Mouse (Mus musculus): ENCODE measurements around the gene Dgat2. TPM values are rescaled to one million over a fixed set of nuclear protein-coding genes. Genes with fewer than 3 reads are reported as not detected.

Dgat2 gene
- polyA plus RNA-seq, 1 experiment from 2014 or later: 137 TPM

DNA sequence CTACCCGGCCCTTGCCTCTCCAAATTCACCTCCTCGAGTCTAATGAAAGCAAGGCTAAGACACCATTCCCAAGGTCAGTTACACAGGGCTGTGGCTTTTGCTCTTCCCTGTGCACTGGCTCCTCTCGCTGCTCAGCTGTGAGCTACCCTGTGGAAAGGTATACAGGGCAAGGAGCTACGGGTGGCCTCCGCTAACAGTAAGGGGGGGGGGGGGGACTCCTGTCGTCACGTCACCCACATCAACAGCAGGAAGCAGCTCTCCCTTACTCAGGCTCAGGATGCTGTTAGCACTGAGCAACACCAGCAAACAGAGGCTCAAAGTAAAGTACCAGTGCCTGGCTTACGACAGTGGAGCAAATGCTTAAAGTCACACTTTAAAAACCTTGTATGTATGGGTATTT, 29.8 kb downstream of the Dgat2 start:
- H3K4me3 ChIP-seq (replicated peaks): no peak overlapping the region
- H3K27me3 ChIP-seq: no peaks in the 10 kb centered on the region
- no peak overlapping the region for H3K9ac ChIP-seq
- ATAC-seq (ENCODE audit: insufficient read depth): no peak
- peaks cover 45% of the 10 kb centered on the region for H3K4me1 ChIP-seq (replicated peaks)
- H3K27ac ChIP-seq (replicated peaks): no peak overlapping the region
- no peaks in the 10 kb centered on the region for H3K9me3 ChIP-seq (replicated peaks)
- H3K4me2 ChIP-seq: no peak overlapping the region
- H3K36me3 ChIP-seq (replicated peaks): 0 out of 2 replicates have a peak, but pooled peaks cover 11% of the 10 kb centered on the region
- 66% methylated on average over 8 of the region's 8 CpGs for WGBS (ENCODE audit: insufficient replicate concordance)

DNA sequence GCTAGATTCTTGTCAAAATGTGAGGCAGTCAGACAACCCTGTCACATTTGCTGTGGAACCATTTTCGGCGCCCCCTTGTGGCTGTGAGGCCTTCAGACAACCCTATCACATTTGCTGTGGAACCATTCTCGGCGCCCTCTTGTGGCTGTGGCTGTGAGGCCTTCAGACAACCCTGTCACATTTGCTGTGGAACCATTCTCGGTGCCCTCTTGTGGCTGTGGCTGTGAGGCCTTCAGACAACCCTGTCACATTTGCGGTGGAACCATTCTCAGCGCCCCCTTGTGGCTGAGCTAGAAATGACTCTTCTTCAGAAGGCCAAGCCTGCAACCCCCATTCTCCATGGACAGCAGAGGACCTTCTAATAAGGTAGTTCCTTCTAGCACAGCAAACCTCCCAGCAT, 31.2 kb downstream of the Dgat2 start:
- Histone ChIP-seq H3K9ac (no peak overlapping the region), H3K27ac (replicated peaks) (no peak overlapping the region), H3K36me3 (replicated peaks) (no peaks in the 10 kb centered on the region), H3K4me2 (no peak overlapping the region), H3K27me3 (no peaks in the 10 kb centered on the region), H3K4me3 (replicated peaks) (no peak overlapping the region), H3K4me1 (replicated peaks) (peaks cover 31% of the 10 kb centered on the region), H3K9me3 (replicated peaks) (no peaks in the 10 kb centered on the region)
- 4% methylated on average over 7 of the region's 7 CpGs for WGBS (ENCODE audit: insufficient replicate concordance)
- peak; percentile 56; the same call in 1 of the 2 replicates for ATAC-seq (ENCODE audit: insufficient read depth)

DNA sequence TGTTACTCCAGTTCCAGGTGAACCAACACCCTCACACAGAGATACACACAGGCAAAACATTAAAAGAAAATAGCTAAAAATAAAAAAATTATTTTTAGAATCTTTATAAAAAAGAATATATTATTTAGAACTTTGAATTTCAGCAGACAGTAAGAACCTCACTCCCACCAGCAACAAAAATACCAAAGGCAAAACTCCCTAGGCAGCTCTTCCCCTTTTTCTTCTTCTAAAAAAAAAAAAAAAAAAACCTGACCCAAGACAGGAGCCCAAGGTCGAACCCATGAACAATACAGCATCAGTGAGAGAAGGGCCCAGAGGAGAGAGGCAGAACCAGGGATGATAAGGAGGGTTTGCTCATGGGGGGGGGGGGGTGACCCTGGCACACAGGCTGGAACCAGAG, 33.5 kb downstream of the Dgat2 start:
- Histone ChIP-seq H3K36me3 (replicated peaks) (no peaks in the 10 kb centered on the region), H3K4me3 (replicated peaks) (no peak overlapping the region), H3K27ac (replicated peaks) (no peak overlapping the region), H3K27me3 (no peaks in the 10 kb centered on the region), H3K4me2 (no peak overlapping the region), H3K9me3 (replicated peaks) (no peaks in the 10 kb centered on the region), H3K4me1 (replicated peaks) (peaks cover 24% of the 10 kb centered on the region), H3K9ac (no peak overlapping the region)
- ATAC-seq (ENCODE audit: insufficient read depth): no peak
- 7% methylated on average over 1 of the region's 1 CpGs for WGBS (ENCODE audit: insufficient replicate concordance)

DNA sequence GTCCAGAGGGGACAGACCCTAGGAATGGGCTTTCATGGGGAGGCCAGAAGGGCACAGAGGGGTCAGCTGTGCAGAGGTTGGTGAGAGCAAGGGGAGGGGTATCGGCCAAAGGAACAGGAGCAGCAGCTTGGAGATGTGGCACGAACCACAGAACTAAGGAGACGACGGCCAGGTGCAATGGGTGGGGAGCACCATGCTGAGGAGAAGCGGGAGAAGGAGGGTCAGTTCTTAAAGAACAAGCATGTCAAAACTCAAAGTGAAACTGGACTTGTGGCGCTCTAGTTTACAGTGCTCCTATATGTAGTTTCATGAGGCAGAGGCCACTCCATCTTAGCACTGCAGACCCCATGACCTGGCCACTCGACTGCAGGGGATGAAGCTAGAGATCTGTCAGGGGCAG, 35.0 kb downstream of the Dgat2 start:
- Histone ChIP-seq H3K36me3 (replicated peaks) (no peaks in the 10 kb centered on the region), H3K4me1 (replicated peaks) (peaks cover 16% of the 10 kb centered on the region), H3K9me3 (replicated peaks) (no peaks in the 10 kb centered on the region), H3K27ac (replicated peaks) (no peak overlapping the region), H3K9ac (no peak overlapping the region), H3K4me2 (no peak overlapping the region), H3K27me3 (no peaks in the 10 kb centered on the region), H3K4me3 (replicated peaks) (no peak overlapping the region)
- no peak for ATAC-seq (ENCODE audit: insufficient read depth)
- 65% methylated on average over 7 of the region's 7 CpGs for WGBS (ENCODE audit: insufficient replicate concordance)

DNA sequence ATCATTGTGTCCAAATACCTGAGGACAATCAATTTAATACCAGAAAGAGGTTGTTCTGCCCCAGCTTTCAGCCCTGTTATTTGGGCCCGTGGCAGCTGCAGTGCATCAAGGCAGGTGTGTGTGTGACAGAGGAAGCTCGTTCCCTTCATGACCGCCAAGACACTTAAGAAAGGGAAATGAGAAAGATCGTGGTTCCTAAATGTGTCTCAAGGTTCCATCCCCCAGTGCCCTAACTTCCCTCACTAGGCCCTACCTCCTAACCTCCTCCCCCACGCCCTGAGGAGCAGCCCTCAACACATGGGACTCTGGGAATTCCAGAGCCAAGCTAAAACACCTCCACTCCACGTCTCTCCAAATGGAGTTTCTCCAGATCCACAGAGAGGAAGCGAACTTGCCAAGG, 35.6 kb downstream of the Dgat2 start:
- Histone ChIP-seq H3K9ac (no peak overlapping the region), H3K4me2 (no peak overlapping the region), H3K4me1 (replicated peaks) (peaks cover 22% of the 10 kb centered on the region), H3K27me3 (no peaks in the 10 kb centered on the region), H3K9me3 (replicated peaks) (no peaks in the 10 kb centered on the region), H3K27ac (replicated peaks) (0 out of 2 replicates have a peak overlapping the region, but pooled peaks have one; percentile 29), H3K4me3 (replicated peaks) (no peak overlapping the region), H3K36me3 (replicated peaks) (no peaks in the 10 kb centered on the region)
- ATAC-seq (ENCODE audit: insufficient read depth): no peak
- WGBS (ENCODE audit: insufficient replicate concordance): 31% methylated on average over 7 of the region's 7 CpGs

- H3K36me3 ChIP-seq (replicated peaks): no peaks in the 10 kb centered on the region
- H3K9ac ChIP-seq: no peak overlapping the region
- WGBS (ENCODE audit: insufficient replicate concordance): 22% methylated on average over 7 of the region's 7 CpGs
- no peak for ATAC-seq (ENCODE audit: insufficient read depth)
- no peak overlapping the region for H3K4me3 ChIP-seq (replicated peaks)
- H3K9me3 ChIP-seq (replicated peaks): no peaks in the 10 kb centered on the region
- no peaks in the 10 kb centered on the region for H3K27me3 ChIP-seq
- H3K27ac ChIP-seq (replicated peaks): peak overlapping the region; percentile 51; the same call in 1 of the 2 replicates
- H3K4me2 ChIP-seq: no peak overlapping the region; the same call in 1 of the 2 replicates
- peaks cover 31% of the 10 kb centered on the region for H3K4me1 ChIP-seq (replicated peaks)
Observed at GRCm38 (mm10) chr7:99146011-99146410, 36.5 kb downstream of the Dgat2 start.

DNA sequence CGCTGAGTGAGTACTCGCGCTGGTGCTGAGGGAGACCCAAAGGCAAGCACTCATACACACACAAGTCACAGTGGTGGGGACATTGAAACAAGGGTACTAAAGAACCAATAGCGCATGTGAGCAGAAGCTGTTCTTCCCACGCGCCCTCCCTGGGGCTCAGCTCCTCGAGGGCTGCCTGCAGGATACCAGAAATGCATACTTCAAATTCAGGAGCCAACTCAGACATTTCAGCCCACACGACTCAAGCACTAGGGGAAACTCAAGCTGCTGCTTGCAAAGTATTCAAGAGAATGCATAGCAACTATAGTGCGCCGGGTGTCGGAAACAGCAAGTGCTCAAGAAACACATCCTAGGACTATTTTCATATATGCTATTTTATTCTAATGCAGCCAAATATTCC, 37.9 kb downstream of the Dgat2 start:
- no peaks in the 10 kb centered on the region for H3K9me3 ChIP-seq (replicated peaks)
- no peak overlapping the region for H3K4me2 ChIP-seq
- no peaks in the 10 kb centered on the region for H3K36me3 ChIP-seq (replicated peaks)
- ATAC-seq (ENCODE audit: insufficient read depth): no peak
- WGBS (ENCODE audit: insufficient replicate concordance): 65% methylated on average over 11 of the region's 11 CpGs
- no peak overlapping the region for H3K27ac ChIP-seq (replicated peaks)
- H3K9ac ChIP-seq: no peak overlapping the region
- H3K27me3 ChIP-seq: no peaks in the 10 kb centered on the region
- peaks cover 39% of the 10 kb centered on the region for H3K4me1 ChIP-seq (replicated peaks)
- H3K4me3 ChIP-seq (replicated peaks): no peak overlapping the region

DNA sequence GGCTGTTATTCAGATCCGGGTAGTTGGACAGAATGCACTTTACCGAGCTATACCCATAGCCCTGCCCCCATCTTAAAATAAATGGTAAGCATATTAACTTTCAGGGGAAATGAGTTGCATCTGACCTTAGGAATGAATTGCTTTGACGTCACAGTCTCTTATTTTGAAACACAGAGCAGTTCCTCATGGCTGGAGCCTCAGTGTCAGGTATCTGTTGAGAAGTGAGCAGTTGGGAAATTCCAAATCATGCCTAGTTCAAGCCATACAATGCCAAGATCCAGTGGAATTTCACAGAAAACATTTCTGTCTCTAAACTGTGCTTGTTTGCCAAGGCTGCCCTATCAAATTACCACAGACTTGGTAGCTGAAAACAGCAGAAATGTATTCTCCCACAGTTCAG, 39.3 kb downstream of the Dgat2 start:
- no peak for ATAC-seq (ENCODE audit: insufficient read depth)
- H3K27ac ChIP-seq (replicated peaks): no peak overlapping the region
- H3K9ac ChIP-seq: no peak overlapping the region
- no peak overlapping the region for H3K4me3 ChIP-seq (replicated peaks)
- H3K27me3 ChIP-seq: no peaks in the 10 kb centered on the region
- 42% methylated on average over 3 of the region's 3 CpGs for WGBS (ENCODE audit: insufficient replicate concordance)
- no peak overlapping the region for H3K4me2 ChIP-seq
- H3K36me3 ChIP-seq (replicated peaks): no peaks in the 10 kb centered on the region
- H3K9me3 ChIP-seq (replicated peaks): no peaks in the 10 kb centered on the region
- H3K4me1 ChIP-seq (replicated peaks): peaks cover 50% of the 10 kb centered on the region

DNA sequence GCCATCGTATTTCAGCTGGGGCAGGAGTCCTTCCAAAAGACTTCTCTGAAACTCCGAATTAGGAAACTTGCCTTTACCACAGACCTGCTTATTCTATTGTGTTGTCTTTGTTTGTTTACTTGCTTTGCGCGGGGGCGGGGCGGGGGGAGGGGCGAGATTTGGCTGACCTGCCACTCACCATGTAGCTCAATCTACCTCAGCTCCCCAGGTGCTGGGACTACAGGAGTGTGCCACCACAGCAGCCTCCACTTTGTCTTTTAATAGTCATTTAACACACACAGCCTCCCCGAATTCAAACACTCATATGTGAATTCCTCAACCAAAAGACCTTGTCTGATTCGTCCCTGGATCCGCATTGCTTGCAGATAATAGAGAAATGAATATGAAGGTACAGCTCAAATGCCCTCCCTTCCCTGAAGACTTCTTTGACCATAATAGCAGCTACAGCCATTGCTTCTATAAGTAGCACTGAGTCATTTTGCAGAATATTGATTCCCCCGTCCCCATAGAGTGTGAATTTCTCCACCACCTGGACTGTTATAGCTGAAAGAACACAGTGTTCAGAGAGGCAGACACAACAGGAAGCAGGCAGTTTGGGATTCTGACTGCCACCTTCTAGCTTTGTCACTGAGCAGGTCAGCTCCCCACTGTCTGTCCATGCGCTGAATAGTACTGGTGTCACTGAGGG, 40.5 kb downstream of the Dgat2 start:
- Histone ChIP-seq H3K4me1 (replicated peaks) (peaks cover 50% of the 10 kb centered on the region), H3K4me3 (replicated peaks) (peak overlapping the region; percentile 86), H3K27ac (replicated peaks) (no peak overlapping the region), H3K36me3 (replicated peaks) (no peaks in the 10 kb centered on the region), H3K9ac (no peak overlapping the region), H3K4me2 (peak overlapping the region; percentile 92), H3K9me3 (replicated peaks) (no peaks in the 10 kb centered on the region), H3K27me3 (no peaks in the 10 kb centered on the region)
- no peak for ATAC-seq (ENCODE audit: insufficient read depth)
- WGBS (ENCODE audit: insufficient replicate concordance): 30% methylated on average over 12 of the region's 12 CpGs

DNA sequence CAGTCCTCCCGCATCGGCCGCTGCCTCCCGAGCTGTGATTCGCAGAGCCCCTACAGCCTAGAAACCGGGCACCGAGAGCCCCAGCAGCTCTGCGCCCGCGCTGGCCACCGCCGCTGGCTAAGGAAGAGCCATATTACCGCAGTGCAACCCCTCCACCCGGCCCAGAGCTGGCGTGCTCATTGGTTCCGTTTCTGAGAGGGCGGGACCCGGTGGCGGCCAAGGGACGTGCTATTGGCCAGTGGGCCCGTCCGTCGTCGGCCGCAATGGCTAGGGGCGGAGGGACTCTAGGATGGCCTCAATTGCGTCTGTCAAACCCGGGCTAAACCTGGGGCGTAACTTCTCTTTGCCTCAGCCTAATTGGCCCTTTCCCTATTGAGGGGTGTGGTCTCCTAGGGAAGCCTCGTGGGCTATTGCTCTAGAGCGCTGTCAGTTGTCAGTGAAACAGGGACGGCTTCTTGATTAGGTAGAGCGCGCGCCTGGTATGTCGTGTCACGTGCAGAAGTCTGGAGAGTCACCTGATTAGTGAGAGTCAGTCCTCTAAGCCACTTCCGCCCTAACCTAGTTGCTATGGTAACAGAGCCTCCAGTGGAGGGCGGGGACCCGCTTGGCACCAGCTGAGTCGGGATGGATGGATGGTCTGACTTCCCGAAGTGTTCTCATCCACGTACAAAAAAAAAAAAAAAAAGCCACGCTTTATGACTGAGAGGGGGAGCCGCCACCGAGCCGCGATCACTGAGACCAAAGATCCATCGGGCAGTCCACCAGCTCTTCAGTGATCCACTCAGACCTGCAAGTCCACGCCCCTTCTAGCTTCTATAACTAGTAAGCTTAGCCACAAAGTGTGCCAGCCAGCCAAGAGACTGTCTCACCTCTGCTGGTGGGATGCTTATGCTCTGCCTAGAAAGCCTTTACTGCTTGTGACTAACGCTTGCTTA, 41.3 kb downstream of the Dgat2 start, which contains the start of gene Uvrag:
Gene Uvrag (minus strand): TSS at position 158 of the 935 bp plus-strand sequence.
- Histone ChIP-seq H3K27me3 (no peaks in the 10 kb centered on the region), H3K9ac (peak within 1 kb of the TSS; percentile 77), H3K4me1 (replicated peaks) (peaks cover 56% of the 10 kb centered on the region), H3K4me3 (replicated peaks) (peak within 1 kb of the TSS; percentile 86), H3K4me2 (peak within 1 kb of the TSS; percentile 92), H3K36me3 (replicated peaks) (no peaks in the 10 kb centered on the region), H3K9me3 (replicated peaks) (no peaks in the 10 kb centered on the region), H3K27ac (replicated peaks) (peak within 1 kb of the TSS; percentile 81)
- ATAC-seq (ENCODE audit: insufficient read depth): peak; percentile 96
- 1% methylated on average over 51 of the region's 51 CpGs for WGBS (ENCODE audit: insufficient replicate concordance)

GRCm38 (mm10) chr7:99140511-99140910, 42.0 kb downstream of the Dgat2 start:
- ATAC-seq (ENCODE audit: insufficient read depth): peak; percentile 5

More at GRCm38 (mm10) chr7:99140511-99140910, 42.0 kb downstream of the Dgat2 start:
- Histone ChIP-seq H3K4me1 (replicated peaks) (peaks cover 49% of the 10 kb centered on the region), H3K27me3 (no peaks in the 10 kb centered on the region), H3K27ac (replicated peaks) (peak overlapping the region; percentile 81), H3K4me2 (peak overlapping the region; percentile 92), H3K9ac (peak overlapping the region; percentile 77), H3K9me3 (replicated peaks) (no peaks in the 10 kb centered on the region), H3K36me3 (replicated peaks) (no peaks in the 10 kb centered on the region), H3K4me3 (replicated peaks) (peak overlapping the region; percentile 86)
- WGBS (ENCODE audit: insufficient replicate concordance): 0% methylated on average over 39 of the region's 39 CpGs
